Mouse (Mus musculus): ENCODE data around the gene Hcls1.

DNA sequence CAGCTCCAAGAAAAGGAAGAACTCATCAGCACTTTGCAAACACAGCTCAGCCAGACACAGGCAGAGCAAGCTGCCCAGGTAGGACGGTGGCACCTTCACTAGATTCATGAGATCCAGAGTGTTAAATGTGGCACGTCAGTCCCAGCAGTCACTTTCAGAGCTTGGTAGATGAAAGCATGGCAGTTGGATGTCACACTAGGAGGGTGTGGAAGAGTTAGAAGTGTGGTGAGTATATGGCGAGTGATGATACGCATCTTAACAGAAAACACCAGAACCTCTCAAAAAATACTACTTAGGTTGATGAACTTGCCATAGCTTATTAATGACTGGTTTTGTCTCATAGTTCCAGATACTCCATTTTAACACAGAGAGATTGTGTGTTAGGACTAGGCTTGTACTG is 43.4 kb upstream of the Hcls1 start:
- TF ChIP-seq CTCF (IDR thresholded peaks at IDR 0.05; ENCODE audit: extremely low read depth, insufficient read depth, insufficient read length, insufficient replicate concordance) = no peak
- no peak for TF ChIP-seq POLR2A (IDR thresholded peaks at IDR 0.05; ENCODE audit: low read depth, low read length)
